Mouse (Mus musculus): ENCODE data around the gene Glo1.

Gene Glo1

GRCm38 (mm10) chr17:30576946-30577345 lies 49.7 kb downstream of the Glo1 start:
- no peak for DNase-seq (ENCODE audit: low read depth)

- peak; percentile 60 for DNase-seq (ENCODE audit: low read depth)
Observed at GRCm38 (mm10) chr17:30575941-30576773, 50.5 kb downstream of the Glo1 start, which contains the start of gene Btbd9. Btbd9 (minus strand) TSS chr17:30576488.

- no peak for DNase-seq (ENCODE audit: low read depth)
Observed at GRCm38 (mm10) chr17:30575121-30575904, 51.4 kb downstream of the Glo1 start.

- DNase-seq (ENCODE audit: low read depth): no peak
Observed at GRCm38 (mm10) chr17:30574783-30575075, 51.9 kb downstream of the Glo1 start.

GRCm38 (mm10) chr17:30573990-30574782 lies 52.5 kb downstream of the Glo1 start:
- no peak for DNase-seq (ENCODE audit: low read depth)

- DNase-seq (ENCODE audit: low read depth): no peak
Observed at GRCm38 (mm10) chr17:30570971-30571370, 55.7 kb downstream of the Glo1 start.

GRCm38 (mm10) chr17:30570173-30570572 lies 56.5 kb downstream of the Glo1 start:
- DNase-seq (ENCODE audit: low read depth): no peak

GRCm38 (mm10) chr17:30568473-30568872 lies 58.2 kb downstream of the Glo1 start:
- no peak for DNase-seq (ENCODE audit: low read depth)

GRCm38 (mm10) chr17:30564971-30565370 lies 61.7 kb downstream of the Glo1 start:
- DNase-seq (ENCODE audit: low read depth): no peak

GRCm38 (mm10) chr17:30564407-30564806 lies 62.3 kb downstream of the Glo1 start:
- no peak for DNase-seq (ENCODE audit: low read depth)

GRCm38 (mm10) chr17:30563484-30564075 lies 63.1 kb downstream of the Glo1 start:
- DNase-seq (ENCODE audit: low read depth): no peak

- no peak for DNase-seq (ENCODE audit: low read depth)
Observed at GRCm38 (mm10) chr17:30562770-30563169, 63.9 kb downstream of the Glo1 start.

- no peak for DNase-seq (ENCODE audit: low read depth)
Observed at GRCm38 (mm10) chr17:30559536-30559935, 67.1 kb downstream of the Glo1 start.

GRCm38 (mm10) chr17:30558623-30559022 lies 68.0 kb downstream of the Glo1 start:
- DNase-seq (ENCODE audit: low read depth): no peak

GRCm38 (mm10) chr17:30556512-30556911 lies 70.2 kb downstream of the Glo1 start:
- no peak for DNase-seq (ENCODE audit: low read depth)

- DNase-seq (ENCODE audit: low read depth): no peak
Observed at GRCm38 (mm10) chr17:30553027-30553937, 73.4 kb downstream of the Glo1 start.

- no peak for DNase-seq (ENCODE audit: low read depth)
Observed at GRCm38 (mm10) chr17:30550774-30551107, 75.9 kb downstream of the Glo1 start.

- DNase-seq (ENCODE audit: low read depth): no peak
Observed at GRCm38 (mm10) chr17:30549899-30550773, 76.5 kb downstream of the Glo1 start.

GRCm38 (mm10) chr17:30539098-30539497 lies 87.6 kb downstream of the Glo1 start:
- DNase-seq (ENCODE audit: low read depth): no peak

- no peak for DNase-seq (ENCODE audit: low read depth)
Observed at GRCm38 (mm10) chr17:30536651-30537050, 90.0 kb downstream of the Glo1 start.
